Mouse (Mus musculus) midbrain, embryonic 14.5 days (tissue): Measurements from ENCODE around the gene Olfr974. TPM values are rescaled to one million over a fixed set of nuclear protein-coding genes. Genes with fewer than 3 reads are reported as not detected.
"Not testable (repeated sequence)": the region's sequence is repeated elsewhere in the genome, so short reads cannot be mapped to it uniquely, and the experiment has no call there.

Experiments
- ATAC-seq: fragments of 200-750 bp; cut with Nextera tagmentation; 2 replicates; pipeline ENCODE4 v1.8.0; 2017; ENCODE audit warnings: moderate number of reproducible peaks, moderate library complexity; ENCODE audit not compliant: low FRiP score, low TSS enrichment
- DNase-seq: peaks from one replicate; pipeline ENCODE4 v3.0.0-alpha.2; 2015
- H3K27ac ChIP-seq: fragments of 300-500 bp; sonication (generic); replicated peaks from 2 replicates; pipeline ENCODE4 v1.5.1; 2014; ENCODE audit warnings: mild to moderate bottlenecking, low read depth, low read length, moderate library complexity
- H3K27me3 ChIP-seq: fragments of 300-500 bp; sonication (generic); 2 replicates; pipeline ENCODE4 v1.6.1; 2014; ENCODE audit warnings: low read length, control low read depth, mixed read lengths; ENCODE audit not compliant: control insufficient read depth, insufficient read depth
- H3K36me3 ChIP-seq: fragments of 300-500 bp; sonication (generic); 2 replicates; pipeline ENCODE4 v1.6.1; 2014; ENCODE audit warnings: low read length, control low read depth; ENCODE audit not compliant: control insufficient read depth, insufficient read depth
- H3K4me1 ChIP-seq: fragments of 300-500 bp; sonication (generic); 2 replicates; pipeline ENCODE4 v1.6.1; 2014; ENCODE audit warnings: mild to moderate bottlenecking, antibody characterized with exemption, low read length, control low read depth; ENCODE audit not compliant: control insufficient read depth, insufficient read depth
- H3K4me2 ChIP-seq: fragments of 300-500 bp; sonication (generic); 2 replicates; pipeline ENCODE4 v1.6.1; 2014; ENCODE audit warnings: mild to moderate bottlenecking, low read length, moderate library complexity
- H3K4me3 ChIP-seq: fragments of 300-500 bp; sonication (generic); replicated peaks from 2 replicates; pipeline ENCODE4 v1.5.1; 2014; ENCODE audit warnings: low read depth, low read length
- H3K9ac ChIP-seq: fragments of 300-500 bp; sonication (generic); replicated peaks from 2 replicates; pipeline ENCODE4 v1.6.1; 2014; ENCODE audit warnings: mild to moderate bottlenecking, low read length, moderate library complexity
- H3K9me3 ChIP-seq: fragments of 300-500 bp; sonication (generic); 2 replicates; pipeline ENCODE4 v1.6.1; 2016; ENCODE audit warnings: low read length, control low read depth, mixed read lengths; ENCODE audit not compliant: control insufficient read depth
- WGBS: fragments of 180-500 bp; shearing (Covaris S2); extraction: QIAGEN DNeasy Blood & Tissue Kit; methylation state at CpG from one replicate; pipeline ENCODE4 v1.1.7; 2014; 5-methylcytosine and 5-hydroxymethylcytosine counted together
- polyA plus RNA-seq: library from polyadenylated mRNA; unstranded; fragments of >200 nt; fragmentation: Nextera tagmentation; extraction: Ambion mirVana; gene quantifications from 2 replicates; pipeline ENCODE4 v1.2.1, GENCODE M21; 2014

The Olfr974 gene
- polyA plus RNA-seq, 1 experiment from 2014 or later: not detected

DNA sequence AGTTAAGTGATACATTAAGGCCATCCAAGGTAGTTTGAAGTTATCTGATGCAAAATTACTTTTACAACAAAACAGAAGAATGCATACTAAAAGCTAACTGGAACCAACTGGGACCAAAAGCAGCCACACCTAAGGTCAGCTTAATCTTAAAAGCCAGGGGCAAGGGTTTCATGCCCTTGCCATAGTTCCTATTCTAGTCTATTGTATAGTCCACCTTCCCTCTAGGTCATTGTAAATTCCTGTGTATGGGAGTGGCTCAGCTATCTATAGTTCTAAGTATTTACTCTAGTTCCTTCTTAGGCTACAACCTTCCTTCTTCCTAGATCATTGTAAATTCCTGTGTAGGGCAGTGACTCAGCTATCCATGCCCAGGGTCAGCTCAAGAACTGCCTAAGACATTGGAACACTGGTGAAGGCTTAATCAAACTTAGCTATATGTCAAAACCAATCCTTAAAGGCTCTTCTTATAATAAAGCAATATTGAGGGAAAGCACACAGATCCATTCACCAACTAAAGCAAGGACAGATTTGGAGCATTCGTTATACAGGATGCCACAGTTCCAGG is 39.4 kb downstream of the Olfr974 start:
- not testable (repeated sequence) for H3K27ac ChIP-seq, ATAC-seq, H3K9me3 ChIP-seq, H3K4me1 ChIP-seq, H3K4me3 ChIP-seq, H3K36me3 ChIP-seq, H3K27me3 ChIP-seq, H3K9ac ChIP-seq, H3K4me2 ChIP-seq, DNase-seq
- WGBS: 92% methylated on average over 1 of the region's 1 CpGs

DNA sequence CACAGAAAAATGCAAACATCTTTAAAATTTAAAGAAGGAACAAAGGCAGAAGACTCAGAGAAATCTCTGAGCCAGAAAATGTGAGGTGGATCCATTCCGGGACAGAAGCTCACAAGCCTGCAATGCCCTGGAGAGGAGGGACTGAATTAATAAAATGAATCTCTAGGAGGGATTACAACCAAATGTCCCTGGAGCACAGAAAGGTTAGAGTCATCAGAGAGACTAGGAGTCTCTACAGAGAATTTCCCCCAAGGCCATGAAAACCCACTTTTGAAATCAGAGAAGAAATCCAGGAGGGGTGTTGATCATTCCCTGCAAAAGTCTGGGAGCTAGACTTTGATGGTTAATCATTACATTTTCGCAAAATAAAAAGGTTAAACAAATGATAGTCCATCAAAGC is 54.5 kb downstream of the Olfr974 start, which contains the start of gene Olfr978:
Gene Olfr978 (plus strand): TSS at position 301 of the 400 bp plus-strand sequence.
- Histone ChIP-seq H3K36me3 (no peaks in the 10 kb centered on the region), H3K4me3 (no peak within 1 kb of the TSS), H3K9me3 (no peaks in the 10 kb centered on the region), H3K4me2 (no peak within 1 kb of the TSS), H3K27ac (no peak within 1 kb of the TSS), H3K27me3 (no peaks in the 10 kb centered on the region), H3K4me1 (no peaks in the 10 kb centered on the region), H3K9ac (no peak within 1 kb of the TSS)
- DNase-seq (no peak), ATAC-seq (no peak)
- WGBS: 78% methylated on average over 2 of the region's 2 CpGs

Other genes with a start within 250 kb of the Olfr974 start
- gene Olfr149, start 230.4 kb upstream of the Olfr974 start, polyA plus RNA-seq: 0.12 TPM in 1 of 2 replicates, not detected in the other
- not detected in 2 replicates for gene Olfr965, start 226.1 kb upstream of the Olfr974 start, polyA plus RNA-seq
- gene Olfr150, start 206.5 kb upstream of the Olfr974 start, polyA plus RNA-seq: not detected in 2 replicates
- not detected in 2 replicates for gene Olfr967, start 191.3 kb upstream of the Olfr974 start, polyA plus RNA-seq
- not detected in 2 replicates for gene Olfr968, start 154.2 kb upstream of the Olfr974 start, polyA plus RNA-seq
- not detected in 2 replicates for gene Olfr969, start 146.6 kb upstream of the Olfr974 start, polyA plus RNA-seq
- gene Olfr970, start 128.6 kb upstream of the Olfr974 start, polyA plus RNA-seq: not detected in 2 replicates
- not detected in 2 replicates for gene Olfr971, start 100.6 kb upstream of the Olfr974 start, polyA plus RNA-seq
- not detected in 2 replicates for gene Olfr972, start 71.1 kb upstream of the Olfr974 start, polyA plus RNA-seq
- not detected in 2 replicates for gene Olfr229, start 30.2 kb upstream of the Olfr974 start, polyA plus RNA-seq
- gene Olfr975, start 14.5 kb downstream of the Olfr974 start, polyA plus RNA-seq: not detected in 2 replicates
- gene Olfr976, start 23.6 kb downstream of the Olfr974 start, polyA plus RNA-seq: not detected in 2 replicates
- gene Olfr978, start 54.6 kb downstream of the Olfr974 start, polyA plus RNA-seq: not detected in 2 replicates
- not detected in 2 replicates for gene Olfr979, start 66.0 kb downstream of the Olfr974 start, polyA plus RNA-seq
- not detected in 2 replicates for gene Olfr980, start 72.1 kb downstream of the Olfr974 start, polyA plus RNA-seq
- not detected in 2 replicates for gene Olfr981, start 84.0 kb downstream of the Olfr974 start, polyA plus RNA-seq
- gene Olfr982, start 136.3 kb downstream of the Olfr974 start, polyA plus RNA-seq: not detected in 2 replicates
- not detected in 2 replicates for gene Olfr983, start 156.1 kb downstream of the Olfr974 start, polyA plus RNA-seq
- gene Olfr984, start 176.7 kb downstream of the Olfr974 start, polyA plus RNA-seq: not detected in 2 replicates
- not detected in 2 replicates for gene Olfr985, start 192.7 kb downstream of the Olfr974 start, polyA plus RNA-seq
- not detected in 2 replicates for gene Tmem225, start 210.6 kb downstream of the Olfr974 start, polyA plus RNA-seq
- gene Olfr986, start 243.4 kb downstream of the Olfr974 start, polyA plus RNA-seq: not detected in 2 replicates